Mouse (Mus musculus) E14TG2a.4 (cell line): ENCODE measurements at regions not wholly inside any gene's neighbourhood (a gene's known extent, or its start where the extent isn't known, plus 50 kb on each side); places are given as distances from the start of the nearest gene placed in this dataset.

ENCODE experiments used
- H3K27me3 ChIP-seq: 2 replicates; pipeline ENCODE4 v1.6.1; 2014; ENCODE audit warnings: low read length, control low read depth; ENCODE audit not compliant: insufficient read depth
- H3K36me3 ChIP-seq: 2 replicates; pipeline ENCODE4 v1.6.1; 2014; ENCODE audit warnings: low read length, control low read depth; ENCODE audit not compliant: insufficient read depth
- H3K4me1 ChIP-seq: replicated peaks from 2 replicates; pipeline ENCODE4 v1.6.1; 2014; ENCODE audit warnings: low read depth, low read length, control low read depth
- H3K4me3 ChIP-seq: replicated peaks from 2 replicates; pipeline ENCODE4 v1.5.1; 2014; ENCODE audit warnings: mild to moderate bottlenecking, low read length
- H3K9me3 ChIP-seq: 2 replicates; pipeline ENCODE4 v1.6.1; 2014; ENCODE audit warnings: low read length, control low read depth
- CTCF ChIP-seq: conservative IDR thresholded peaks from 2 replicates; pipeline ENCODE4 v1.5.1; 2014; ENCODE audit warnings: low read length
- NANOG ChIP-seq: IDR thresholded peaks from 2 replicates; pipeline ENCODE4 v1.6.1; 2014; ENCODE audit warnings: borderline replicate concordance, low read length, mixed read lengths
- POU5F1 ChIP-seq: IDR thresholded peaks from 2 replicates; pipeline ENCODE4 v1.6.1; 2014; ENCODE audit warnings: low read length, borderline replicate concordance

- Histone ChIP-seq H3K9me3 (no peaks in the 10 kb centered on the region), H3K36me3 (no peaks in the 10 kb centered on the region), H3K4me1 (no peaks in the 10 kb centered on the region), H3K4me3 (no peak overlapping the region), H3K27me3 (no peaks in the 10 kb centered on the region)
- no peak for TF ChIP-seq CTCF
- TF ChIP-seq POU5F1, result no peak
Measured at GRCm38 (mm10) chr14:102891552-102891951, 90.9 kb downstream of the Kctd12 start.

GRCm38 (mm10) chr14:102885240-102885598 is 97.2 kb downstream of the Kctd12 start:
- H3K4me1 ChIP-seq, result no peaks in the 10 kb centered on the region
- H3K4me3 ChIP-seq, result no peak overlapping the region
- H3K9me3 ChIP-seq, result peaks cover 3% of the 10 kb centered on the region; the same call in 1 of the 2 replicates
- H3K36me3 ChIP-seq, result no peaks in the 10 kb centered on the region
- TF ChIP-seq POU5F1 (no peak), CTCF (no peak)
- H3K27me3 ChIP-seq, result no peaks in the 10 kb centered on the region

GRCm38 (mm10) chr14:102884539-102885239 is 97.7 kb downstream of the Kctd12 start:
- Histone ChIP-seq H3K4me3 (no peak overlapping the region), H3K4me1 (no peaks in the 10 kb centered on the region), H3K9me3 (peaks cover 3% of the 10 kb centered on the region; the same call in 1 of the 2 replicates), H3K36me3 (no peaks in the 10 kb centered on the region), H3K27me3 (no peaks in the 10 kb centered on the region)
- TF ChIP-seq NANOG (no peak), POU5F1 (no peak), CTCF (no peak)

- TF ChIP-seq POU5F1 (no peak), NANOG (no peak), CTCF (no peak)
- no peaks in the 10 kb centered on the region for H3K4me1 ChIP-seq
- H3K9me3 ChIP-seq, result peaks cover 3% of the 10 kb centered on the region; the same call in 1 of the 2 replicates
- no peak overlapping the region for H3K4me3 ChIP-seq
- no peaks in the 10 kb centered on the region for H3K27me3 ChIP-seq
- H3K36me3 ChIP-seq, result no peaks in the 10 kb centered on the region
Measured at GRCm38 (mm10) chr14:102883344-102884122, 98.9 kb downstream of the Kctd12 start.

GRCm38 (mm10) chr14:102882281-102882680 is 100.2 kb downstream of the Kctd12 start:
- no peaks in the 10 kb centered on the region for H3K4me1 ChIP-seq
- H3K36me3 ChIP-seq, result no peaks in the 10 kb centered on the region
- no peaks in the 10 kb centered on the region for H3K27me3 ChIP-seq
- no peak overlapping the region for H3K4me3 ChIP-seq
- peaks cover 3% of the 10 kb centered on the region; the same call in 1 of the 2 replicates for H3K9me3 ChIP-seq
- TF ChIP-seq NANOG (no peak), POU5F1 (no peak), CTCF (no peak)

GRCm38 (mm10) chr14:102880658-102881083 is 101.8 kb downstream of the Kctd12 start:
- no peaks in the 10 kb centered on the region for H3K4me1 ChIP-seq
- H3K27me3 ChIP-seq, result no peaks in the 10 kb centered on the region
- peaks cover 14% of the 10 kb centered on the region for H3K9me3 ChIP-seq
- no peak for TF ChIP-seq NANOG
- TF ChIP-seq POU5F1, result no peak
- TF ChIP-seq CTCF, result no peak
- H3K4me3 ChIP-seq, result no peak overlapping the region
- no peaks in the 10 kb centered on the region for H3K36me3 ChIP-seq

- Histone ChIP-seq H3K4me3 (no peak overlapping the region), H3K4me1 (no peaks in the 10 kb centered on the region), H3K36me3 (no peaks in the 10 kb centered on the region), H3K9me3 (peaks cover 14% of the 10 kb centered on the region), H3K27me3 (no peaks in the 10 kb centered on the region)
- TF ChIP-seq NANOG, result no peak
- no peak for TF ChIP-seq POU5F1
- no peak for TF ChIP-seq CTCF
Measured at GRCm38 (mm10) chr14:102878572-102878971, 103.9 kb downstream of the Kctd12 start.

GRCm38 (mm10) chr14:102868160-102868559 is 114.3 kb downstream of the Kctd12 start:
- Histone ChIP-seq H3K9me3 (peaks cover 8% of the 10 kb centered on the region), H3K27me3 (no peaks in the 10 kb centered on the region), H3K36me3 (no peaks in the 10 kb centered on the region), H3K4me1 (no peaks in the 10 kb centered on the region), H3K4me3 (no peak overlapping the region)
- no peak for TF ChIP-seq POU5F1
- no peak for TF ChIP-seq CTCF
- no peak for TF ChIP-seq NANOG
